Mouse (Mus musculus) lung, postnatal 4 days (tissue): ENCODE results near the gene Babam2.

Experiments
- DNase-seq, 2 experiments: peaks; one replicate each; pipeline ENCODE4 v3.0.0; 2021

Gene Babam2

GRCm38 (mm10) chr5:32001771-32002170 lies 304.3 kb downstream of the Babam2 start:
- DNase-seq, result no peak

DNA sequence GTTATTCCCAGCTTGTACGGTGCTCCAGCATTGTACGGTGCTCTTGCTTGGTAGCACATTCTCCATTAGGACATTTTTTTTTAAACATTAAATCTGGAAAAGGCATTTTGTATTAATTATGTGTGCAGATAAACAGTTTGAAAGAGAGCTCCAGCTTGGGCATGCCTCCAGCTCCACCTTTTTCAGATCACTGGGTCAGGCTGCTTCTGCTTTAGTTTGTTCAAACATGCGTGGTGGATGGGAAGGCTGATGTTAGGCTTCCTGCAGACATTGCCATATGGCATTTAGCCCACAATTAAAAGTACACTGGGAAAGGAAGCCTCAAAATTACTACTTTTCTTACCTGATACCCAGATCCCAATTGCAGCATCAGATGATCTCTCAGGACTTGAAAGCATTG lies 310.9 kb downstream of the Babam2 start:
- DNase-seq, result no peak

- no peak for DNase-seq
These were observed 312.6 kb downstream of the Babam2 start for GRCm38 (mm10) chr5:32010056-32010455.

GRCm38 (mm10) chr5:32013053-32013452 lies 315.6 kb downstream of the Babam2 start:
- DNase-seq, result no peak

DNA sequence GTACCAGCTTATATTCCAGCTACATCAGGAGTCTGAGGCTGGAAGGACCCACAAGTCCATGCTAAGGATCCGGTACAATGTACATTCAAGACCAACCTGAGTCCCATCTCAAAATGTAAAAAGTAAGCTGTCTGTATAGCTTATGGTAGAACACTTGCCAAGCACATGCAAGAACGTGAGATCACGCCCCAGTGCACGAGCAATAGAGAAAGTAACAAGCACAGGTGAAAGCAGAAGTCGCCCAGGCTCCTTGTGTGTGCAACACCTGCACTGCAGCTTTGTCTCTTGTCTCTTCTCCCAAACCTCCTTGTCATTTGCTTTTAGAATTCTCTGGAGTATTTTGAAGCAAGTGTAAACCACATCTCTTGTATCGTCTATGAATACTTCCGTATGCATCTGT lies 317.3 kb downstream of the Babam2 start:
- DNase-seq, result no peak

- DNase-seq, result no peak
These were observed 318.5 kb downstream of the Babam2 start for GRCm38 (mm10) chr5:32015949-32016478.

- no peak for DNase-seq
These were observed 320.2 kb downstream of the Babam2 start for GRCm38 (mm10) chr5:32017686-32018085.

- DNase-seq, result no peak
These were observed 320.8 kb downstream of the Babam2 start for GRCm38 (mm10) chr5:32018276-32018675.

DNA sequence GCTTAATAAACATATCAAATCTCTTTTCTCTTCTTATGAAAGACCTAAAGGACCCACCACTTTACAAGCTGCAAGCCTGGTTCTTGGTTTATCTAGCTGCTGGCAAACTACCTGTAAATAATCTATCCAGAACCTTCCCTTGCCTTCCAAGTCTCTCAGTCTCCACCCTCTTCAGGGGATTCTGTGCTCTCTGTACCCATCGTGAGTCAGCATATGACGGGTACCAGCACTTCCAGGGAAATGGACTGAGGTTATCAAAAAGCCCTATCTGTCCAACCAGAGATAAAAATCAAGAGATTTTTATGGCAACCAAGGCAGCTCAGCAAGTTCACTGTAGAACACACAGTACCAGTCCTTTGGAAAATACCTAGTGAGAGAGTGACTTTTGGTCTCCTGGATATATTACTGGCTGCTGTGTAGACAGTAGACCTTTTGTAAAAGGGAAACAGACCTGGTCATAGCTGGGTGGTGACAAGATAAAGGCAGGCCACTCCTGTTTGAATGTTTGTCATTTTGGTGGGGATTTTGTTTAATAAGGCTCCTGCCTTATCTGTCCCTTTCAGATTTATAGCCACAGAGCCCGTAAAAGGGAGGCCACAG lies 332.4 kb downstream of the Babam2 start:
- no peak for DNase-seq

DNA sequence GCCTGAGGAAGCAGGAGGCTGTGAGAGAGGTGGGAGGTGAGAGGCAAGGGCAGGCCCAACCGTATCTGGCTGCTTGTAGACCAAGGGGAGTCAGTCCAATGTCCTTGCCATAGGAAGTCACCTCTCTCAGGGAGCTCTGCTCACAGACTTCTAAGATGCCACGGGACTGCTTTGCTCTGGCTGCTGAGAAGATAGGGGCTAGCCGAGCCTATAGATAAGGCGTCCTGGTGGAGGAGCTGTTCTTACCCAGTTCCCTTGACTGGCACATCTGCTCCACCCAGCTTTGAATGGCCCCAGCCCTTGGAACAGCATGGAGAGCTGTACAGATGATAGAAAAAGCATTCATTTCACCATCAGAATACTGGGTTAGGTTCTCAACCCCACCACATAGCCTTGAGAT lies 335.7 kb downstream of the Babam2 start:
- DNase-seq, result no peak

- DNase-seq, result no peak
These were observed 336.1 kb downstream of the Babam2 start for GRCm38 (mm10) chr5:32033621-32034020.

- peak in 1 of 2 experiments; percentile 17 for DNase-seq
These were observed 337.1 kb downstream of the Babam2 start for GRCm38 (mm10) chr5:32034475-32035054.

DNA sequence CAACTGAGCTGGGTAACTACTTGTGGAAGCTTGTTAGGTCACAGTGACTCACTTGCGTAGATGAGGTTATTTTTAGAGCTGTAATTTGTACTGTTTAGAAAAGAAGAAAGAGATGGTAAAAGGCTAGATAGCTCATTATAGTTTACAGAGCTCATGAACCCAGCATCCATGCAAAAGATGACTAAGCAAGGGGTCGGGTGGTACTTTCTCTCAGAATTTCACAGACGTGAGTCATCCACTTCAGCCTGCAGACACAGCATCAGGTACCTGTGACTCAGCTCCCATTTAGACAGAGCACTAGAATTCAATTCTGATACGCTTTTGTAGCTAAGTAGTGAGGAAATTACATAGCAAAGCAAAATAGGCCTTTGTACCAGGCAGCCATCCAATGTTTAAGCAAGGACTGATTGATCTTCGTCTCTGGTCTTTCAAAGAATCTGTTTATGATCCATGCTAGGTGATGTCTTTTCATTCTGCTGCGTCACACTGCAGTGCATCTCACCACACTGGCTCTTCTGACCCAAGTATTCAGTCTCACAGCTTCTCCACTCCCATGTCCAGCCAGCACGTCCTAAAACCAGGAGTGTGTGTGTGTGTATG lies 338.3 kb downstream of the Babam2 start:
- no peak for DNase-seq

DNA sequence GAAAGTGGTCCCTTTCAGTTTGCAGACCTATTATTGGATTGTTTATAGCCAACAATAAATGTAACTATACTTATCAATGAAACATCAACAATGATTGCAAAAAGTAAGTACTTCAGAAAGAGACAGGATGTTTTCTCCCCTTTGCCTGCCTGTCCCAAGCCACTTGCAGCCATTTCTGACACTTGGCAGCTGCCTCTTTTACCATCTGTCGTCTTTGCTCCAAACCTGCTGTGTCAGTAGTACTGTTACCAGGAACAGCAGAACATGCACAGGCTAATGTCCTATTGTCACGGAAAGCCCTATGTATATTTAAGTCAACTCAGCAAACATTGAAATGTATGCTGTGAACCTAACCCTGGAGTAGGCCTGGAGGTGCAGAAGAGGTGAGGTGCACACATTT lies 339.4 kb downstream of the Babam2 start:
- peak in 1 of 2 experiments; percentile 49 for DNase-seq

GRCm38 (mm10) chr5:32037546-32037945 lies 340.1 kb downstream of the Babam2 start:
- DNase-seq, result no peak

DNA sequence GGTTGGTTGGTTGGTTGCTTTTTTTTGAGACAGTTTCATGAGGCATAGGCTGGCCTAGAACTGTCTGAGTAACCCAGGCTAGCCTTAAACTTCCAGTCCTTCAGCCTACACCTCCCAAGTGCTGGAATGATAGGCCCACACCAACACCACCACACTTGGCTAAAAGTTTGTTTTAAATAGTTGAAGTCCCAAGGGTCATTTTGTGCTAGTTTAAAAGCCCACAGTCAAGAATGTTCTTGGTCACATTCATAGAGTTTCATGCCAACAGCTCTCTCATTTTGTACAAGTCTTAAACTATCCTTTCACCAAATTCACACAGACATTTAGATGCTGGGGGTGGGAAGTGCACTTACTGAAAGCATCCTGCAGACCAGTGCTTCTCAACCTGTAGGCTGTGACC lies 341.5 kb downstream of the Babam2 start:
- DNase-seq, result no peak

GRCm38 (mm10) chr5:32039511-32039910 lies 342.0 kb downstream of the Babam2 start:
- no peak for DNase-seq

DNA sequence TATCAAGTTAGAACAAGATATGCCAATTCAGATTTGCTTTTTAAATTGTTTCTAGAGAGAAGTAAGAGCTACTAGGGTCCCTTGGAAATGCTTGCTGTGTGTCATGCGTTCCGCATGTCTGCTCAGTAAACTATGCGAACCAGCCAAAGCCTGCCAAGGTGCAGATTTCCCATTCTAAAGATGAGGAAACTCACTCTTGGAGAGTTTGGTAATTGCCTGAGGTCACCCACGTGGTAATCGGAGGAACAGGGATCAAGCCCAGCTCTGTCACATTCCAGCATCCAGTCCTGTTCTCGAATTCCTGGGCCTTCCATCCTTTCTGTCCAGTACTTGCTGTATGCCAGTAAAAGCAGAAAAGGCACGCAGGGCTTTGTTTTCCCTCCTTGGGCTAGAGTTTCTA lies 345.7 kb downstream of the Babam2 start:
- DNase-seq, result no peak

DNA sequence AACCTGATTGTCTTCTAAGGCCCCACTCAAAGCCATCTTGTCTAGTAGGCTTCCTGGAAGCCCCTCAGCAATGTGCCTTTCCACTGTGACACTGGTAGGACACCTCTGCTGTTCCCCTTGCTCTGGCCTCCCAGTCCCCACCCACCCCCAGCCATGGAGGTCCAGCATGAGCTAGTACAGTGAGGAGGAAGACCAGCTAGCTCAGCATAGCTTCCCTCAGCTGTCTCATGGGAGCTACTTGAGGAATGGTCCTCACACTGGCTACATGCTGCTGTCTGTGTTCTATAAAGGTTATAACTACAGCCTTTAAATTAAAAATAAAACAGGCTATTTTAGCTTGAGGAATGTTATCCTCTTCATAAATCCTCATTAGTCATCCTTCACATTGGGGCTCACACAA lies 346.5 kb downstream of the Babam2 start:
- DNase-seq, result no peak

DNA sequence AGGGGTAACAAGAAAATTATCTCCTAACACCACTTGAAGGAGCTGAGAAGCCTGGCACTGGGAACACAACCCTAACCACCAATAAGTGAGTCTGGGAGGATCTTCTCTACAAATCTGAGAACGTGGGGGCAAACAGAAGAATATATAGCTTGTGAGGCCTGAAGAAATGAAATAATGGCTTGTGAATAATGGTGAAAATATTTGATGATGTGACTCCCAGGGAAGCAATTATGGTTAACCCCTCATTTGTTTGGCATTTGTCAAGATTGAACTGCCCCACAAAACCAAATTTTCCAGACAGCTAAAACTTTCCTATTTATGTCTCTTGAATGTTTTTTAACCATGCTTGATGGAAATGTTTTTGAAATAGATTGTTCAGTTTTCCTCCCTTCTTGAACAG lies 354.4 kb downstream of the Babam2 start:
- no peak for DNase-seq

- no peak for DNase-seq
These were observed 355.0 kb downstream of the Babam2 start for GRCm38 (mm10) chr5:32052467-32052866.

DNA sequence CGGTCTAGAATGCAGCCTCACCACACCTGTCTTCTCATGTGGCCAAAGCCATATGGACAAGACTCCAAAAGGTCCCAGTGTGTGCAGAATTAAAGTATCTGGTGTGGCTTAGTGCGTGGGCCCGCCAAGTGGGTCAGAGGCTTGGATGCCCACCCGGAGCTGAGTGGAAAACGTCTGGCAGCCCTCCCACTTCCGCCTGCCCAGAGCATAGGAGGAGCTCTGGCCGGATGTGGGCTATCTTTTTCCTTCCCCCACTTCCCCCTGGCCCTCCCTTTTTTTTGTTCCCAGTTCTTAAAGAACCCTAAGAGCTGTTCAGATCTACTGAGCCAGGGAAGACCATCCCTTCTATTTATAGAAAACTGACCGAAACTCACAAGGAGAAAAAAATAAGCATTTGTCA lies 356.0 kb downstream of the Babam2 start:
- DNase-seq, result peak in 1 of 2 experiments; percentile 24

DNA sequence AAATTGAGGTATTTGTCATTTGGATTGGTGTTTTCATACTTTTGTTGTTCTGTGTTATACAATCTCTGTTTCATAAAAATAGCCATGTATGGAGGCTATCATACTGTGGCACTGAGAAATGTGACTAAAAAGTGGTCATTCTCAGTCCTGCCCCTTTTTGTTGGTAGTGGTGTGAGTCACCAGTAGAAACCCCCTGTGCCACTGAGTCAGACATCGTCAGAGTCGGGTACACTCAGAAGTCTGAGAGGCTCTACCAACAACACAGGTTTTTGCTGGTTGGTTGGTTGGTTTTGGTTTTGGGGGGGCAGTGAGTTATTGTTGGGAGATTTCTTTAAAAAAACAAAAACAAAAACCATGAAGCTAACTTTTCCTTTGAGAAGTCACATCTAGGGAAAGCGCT lies 358.2 kb downstream of the Babam2 start:
- DNase-seq, result no peak

- no peak for DNase-seq
These were observed 358.6 kb downstream of the Babam2 start for GRCm38 (mm10) chr5:32056126-32056525.
